Mouse (Mus musculus): ENCODE measurements around the gene Ptprn2. TPM values are rescaled to one million over a fixed set of nuclear protein-coding genes. Genes with fewer than 3 reads are reported as not detected.

Gene Ptprn2
- polyA plus RNA-seq, 1 experiment = 0.37 TPM

- Histone ChIP-seq H3K27me3 (ENCODE audit: control insufficient read depth, insufficient read depth, low read length, poor library complexity, severe bottlenecking) (peaks cover 3% of the 10 kb centered on the region; the same call in 1 of the 2 replicates), H3K9me3 (replicated peaks; ENCODE audit: control insufficient read depth, insufficient read depth, low read length, poor library complexity, severe bottlenecking) (no peaks in the 10 kb centered on the region), H3K9ac (ENCODE audit: low read depth, poor library complexity, severe bottlenecking) (no peak overlapping the region), H3K36me3 (ENCODE audit: control insufficient read depth, insufficient read depth, low read length, poor library complexity, severe bottlenecking) (no peaks in the 10 kb centered on the region), H3K4me1 (ENCODE audit: control insufficient read depth, insufficient read depth, low read length) (no peaks in the 10 kb centered on the region), H3K27ac (ENCODE audit: insufficient read depth, low read length) (no peak overlapping the region), H3K4me3 (ENCODE audit: low read depth, low read length) (no peak overlapping the region)
- TF ChIP-seq EP300 (IDR thresholded peaks at IDR 0.05; ENCODE audit: insufficient read depth, low read depth, low read length) = no peak
These were observed 676.7 kb downstream of the Ptprn2 start for GRCm38 (mm10) chr12:117162180-117162579.

GRCm38 (mm10) chr12:117163789-117164188 lies 678.3 kb downstream of the Ptprn2 start:
- Histone ChIP-seq H3K4me3 (ENCODE audit: low read depth, low read length) (no peak overlapping the region), H3K9ac (ENCODE audit: low read depth, poor library complexity, severe bottlenecking) (no peak overlapping the region), H3K36me3 (ENCODE audit: control insufficient read depth, insufficient read depth, low read length, poor library complexity, severe bottlenecking) (no peaks in the 10 kb centered on the region), H3K27ac (ENCODE audit: insufficient read depth, low read length) (no peak overlapping the region), H3K27me3 (ENCODE audit: control insufficient read depth, insufficient read depth, low read length, poor library complexity, severe bottlenecking) (peaks cover 3% of the 10 kb centered on the region; the same call in 1 of the 2 replicates), H3K4me1 (ENCODE audit: control insufficient read depth, insufficient read depth, low read length) (no peaks in the 10 kb centered on the region), H3K9me3 (replicated peaks; ENCODE audit: control insufficient read depth, insufficient read depth, low read length, poor library complexity, severe bottlenecking) (no peaks in the 10 kb centered on the region)
- TF ChIP-seq CTCF (IDR thresholded peaks at IDR 0.05; ENCODE audit: low read depth, low read length) (no peak), EP300 (IDR thresholded peaks at IDR 0.05; ENCODE audit: insufficient read depth, low read depth, low read length) (no peak), POLR2A (IDR thresholded peaks at IDR 0.05; ENCODE audit: insufficient read depth, low read length) (no peak)

GRCm38 (mm10) chr12:117166266-117166665 lies 680.7 kb downstream of the Ptprn2 start:
- Histone ChIP-seq H3K9me3 (replicated peaks; ENCODE audit: control insufficient read depth, insufficient read depth, low read length, poor library complexity, severe bottlenecking) (no peaks in the 10 kb centered on the region), H3K4me3 (ENCODE audit: low read depth, low read length) (no peak overlapping the region), H3K9ac (ENCODE audit: low read depth, poor library complexity, severe bottlenecking) (no peak overlapping the region), H3K27me3 (ENCODE audit: control insufficient read depth, insufficient read depth, low read length, poor library complexity, severe bottlenecking) (0 out of 2 replicates have a peak, but pooled peaks cover 2% of the 10 kb centered on the region), H3K4me1 (ENCODE audit: control insufficient read depth, insufficient read depth, low read length) (no peaks in the 10 kb centered on the region), H3K36me3 (ENCODE audit: control insufficient read depth, insufficient read depth, low read length, poor library complexity, severe bottlenecking) (no peaks in the 10 kb centered on the region), H3K27ac (ENCODE audit: insufficient read depth, low read length) (no peak overlapping the region)
- TF ChIP-seq EP300 (IDR thresholded peaks at IDR 0.05; ENCODE audit: insufficient read depth, low read depth, low read length) (no peak), CTCF (IDR thresholded peaks at IDR 0.05; ENCODE audit: low read depth, low read length) (no peak), POLR2A (IDR thresholded peaks at IDR 0.05; ENCODE audit: insufficient read depth, low read length) (no peak)

GRCm38 (mm10) chr12:117169670-117170069 lies 684.1 kb downstream of the Ptprn2 start:
- no peak overlapping the region for H3K4me3 ChIP-seq (ENCODE audit: low read depth, low read length)
- no peaks in the 10 kb centered on the region for H3K9me3 ChIP-seq (replicated peaks; ENCODE audit: control insufficient read depth, insufficient read depth, low read length, poor library complexity, severe bottlenecking)
- peaks cover 8% of the 10 kb centered on the region for H3K4me1 ChIP-seq (ENCODE audit: control insufficient read depth, insufficient read depth, low read length)
- H3K27ac ChIP-seq (ENCODE audit: insufficient read depth, low read length) = no peak overlapping the region
- no peaks in the 10 kb centered on the region for H3K27me3 ChIP-seq (ENCODE audit: control insufficient read depth, insufficient read depth, low read length, poor library complexity, severe bottlenecking)
- H3K9ac ChIP-seq (ENCODE audit: low read depth, poor library complexity, severe bottlenecking) = no peak overlapping the region
- no peaks in the 10 kb centered on the region for H3K36me3 ChIP-seq (ENCODE audit: control insufficient read depth, insufficient read depth, low read length, poor library complexity, severe bottlenecking)
- no peak for TF ChIP-seq EP300 (IDR thresholded peaks at IDR 0.05; ENCODE audit: insufficient read depth, low read depth, low read length)
- no peak for TF ChIP-seq POLR2A (IDR thresholded peaks at IDR 0.05; ENCODE audit: insufficient read depth, low read length)
- no peak for TF ChIP-seq CTCF (IDR thresholded peaks at IDR 0.05; ENCODE audit: low read depth, low read length)

GRCm38 (mm10) chr12:117172529-117172884 lies 687.0 kb downstream of the Ptprn2 start:
- H3K9ac ChIP-seq (ENCODE audit: low read depth, poor library complexity, severe bottlenecking) = no peak overlapping the region
- no peaks in the 10 kb centered on the region for H3K27me3 ChIP-seq (ENCODE audit: control insufficient read depth, insufficient read depth, low read length, poor library complexity, severe bottlenecking)
- no peaks in the 10 kb centered on the region for H3K36me3 ChIP-seq (ENCODE audit: control insufficient read depth, insufficient read depth, low read length, poor library complexity, severe bottlenecking)
- H3K9me3 ChIP-seq (replicated peaks; ENCODE audit: control insufficient read depth, insufficient read depth, low read length, poor library complexity, severe bottlenecking) = no peaks in the 10 kb centered on the region
- peaks cover 8% of the 10 kb centered on the region for H3K4me1 ChIP-seq (ENCODE audit: control insufficient read depth, insufficient read depth, low read length)
- TF ChIP-seq POLR2A (IDR thresholded peaks at IDR 0.05; ENCODE audit: insufficient read depth, low read length) (no peak), CTCF (IDR thresholded peaks at IDR 0.05; ENCODE audit: low read depth, low read length) (no peak), EP300 (IDR thresholded peaks at IDR 0.05; ENCODE audit: insufficient read depth, low read depth, low read length) (no peak)
- H3K4me3 ChIP-seq (ENCODE audit: low read depth, low read length) = no peak overlapping the region
- H3K27ac ChIP-seq (ENCODE audit: insufficient read depth, low read length) = no peak overlapping the region

GRCm38 (mm10) chr12:117172885-117173529 lies 687.5 kb downstream of the Ptprn2 start:
- H3K9ac ChIP-seq (ENCODE audit: low read depth, poor library complexity, severe bottlenecking) = no peak overlapping the region
- H3K4me3 ChIP-seq (ENCODE audit: low read depth, low read length) = no peak overlapping the region
- peak; percentile 48; the same call in 1 of the 2 replicates for TF ChIP-seq EP300 (IDR thresholded peaks at IDR 0.05; ENCODE audit: insufficient read depth, low read depth, low read length)
- TF ChIP-seq POLR2A (IDR thresholded peaks at IDR 0.05; ENCODE audit: insufficient read depth, low read length) = no peak
- no peaks in the 10 kb centered on the region for H3K27me3 ChIP-seq (ENCODE audit: control insufficient read depth, insufficient read depth, low read length, poor library complexity, severe bottlenecking)
- peaks cover 8% of the 10 kb centered on the region for H3K4me1 ChIP-seq (ENCODE audit: control insufficient read depth, insufficient read depth, low read length)
- H3K36me3 ChIP-seq (ENCODE audit: control insufficient read depth, insufficient read depth, low read length, poor library complexity, severe bottlenecking) = no peaks in the 10 kb centered on the region
- no peak overlapping the region for H3K27ac ChIP-seq (ENCODE audit: insufficient read depth, low read length)
- H3K9me3 ChIP-seq (replicated peaks; ENCODE audit: control insufficient read depth, insufficient read depth, low read length, poor library complexity, severe bottlenecking) = no peaks in the 10 kb centered on the region

Data from ES-Bruce4 (cell line).